Mouse (Mus musculus) CD4-positive, CD25-positive, alpha-beta regulatory T cell, adult 9 weeks (primary cell): Measurements from ENCODE around the gene Mfge8. TPM values are rescaled to one million over a fixed set of nuclear protein-coding genes. Genes with fewer than 3 reads are reported as not detected.

Experiments used
- polyA plus RNA-seq: library from polyadenylated mRNA; unstranded; fragments of 100-300 nt; shearing (Covaris generic); gene quantifications from one replicate; pipeline ENCODE4 v1.2.1, GENCODE M21; 2017

Mfge8 gene
- 25.5 TPM for polyA plus RNA-seq

DNA sequence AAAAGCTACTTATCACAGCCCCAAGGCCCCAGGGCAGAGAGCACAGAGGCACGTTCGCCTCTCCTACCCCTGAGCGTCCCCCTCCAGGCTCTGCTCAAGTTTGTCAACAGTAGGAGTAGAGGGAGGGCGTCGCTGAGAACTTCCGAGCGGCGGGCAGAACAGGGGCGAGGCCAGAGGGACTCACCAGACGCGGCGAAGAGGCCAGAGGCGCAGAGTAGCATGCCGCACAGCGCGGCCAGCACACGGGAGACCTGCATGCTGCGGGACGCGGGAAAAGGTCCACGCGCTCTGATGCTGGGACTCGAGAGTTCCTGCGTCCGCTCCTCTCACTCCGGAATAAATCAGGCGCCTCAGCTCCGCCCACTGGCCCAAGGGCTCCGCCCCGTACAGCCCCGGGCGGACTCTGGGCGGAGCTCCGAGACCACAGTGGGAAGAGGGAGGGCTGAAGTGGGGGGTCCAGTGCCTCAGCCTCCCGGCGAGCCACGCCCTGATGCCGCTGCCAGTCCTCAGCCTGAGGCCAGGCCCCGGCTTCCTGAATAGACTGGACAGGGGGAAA, at the start of gene Mfge8:
TSS of gene Mfge8 (minus strand) at position 350 of the 556 bp plus-strand sequence.

DNA sequence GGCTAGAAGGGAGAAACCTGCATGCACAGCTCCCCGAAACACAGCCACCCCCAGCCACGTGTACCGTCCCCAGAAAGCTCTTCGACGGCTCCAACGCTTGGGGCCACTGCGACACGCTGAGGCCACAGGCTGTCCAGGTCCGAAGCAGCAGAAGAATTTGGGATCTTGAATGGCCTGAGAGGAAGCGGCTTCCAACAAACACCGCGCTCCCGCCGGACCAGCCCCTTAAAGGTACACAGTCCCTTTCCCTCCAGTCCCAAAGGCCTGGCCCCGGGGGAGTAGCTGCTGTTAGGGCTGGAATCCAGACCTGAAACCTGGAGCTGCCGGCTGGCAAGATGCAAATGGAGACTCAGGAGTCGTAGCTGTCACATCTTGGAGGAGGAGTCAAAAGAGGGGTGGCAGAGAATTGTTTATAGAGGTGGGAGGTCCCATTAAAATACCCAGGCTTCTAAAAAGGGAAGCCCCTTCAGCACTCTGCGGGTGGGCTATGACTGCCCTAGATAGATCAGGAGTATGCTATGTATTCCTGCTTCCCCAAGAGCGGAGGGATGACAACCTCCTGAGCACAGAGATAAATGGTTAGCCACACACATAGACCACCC, 17.9 kb downstream of the Mfge8 start, which contains the start of gene Hapln3:
TSS of gene Hapln3 (minus strand) at position 176 of the 602 bp plus-strand sequence.

Other genes starting within 250 kb of the Mfge8 start
- gene Isg20, start 235.6 kb downstream of the Mfge8 start, polyA plus RNA-seq: 117 TPM
- not detected for gene Acan, start 95.6 kb downstream of the Mfge8 start, polyA plus RNA-seq
- not detected for gene Hapln3, start 18.0 kb downstream of the Mfge8 start, polyA plus RNA-seq
- gene Abhd2, start 124.1 kb upstream of the Mfge8 start, polyA plus RNA-seq: 14.7 TPM
- gene Rlbp1, start 238.0 kb upstream of the Mfge8 start, polyA plus RNA-seq: not detected
- 5.5 TPM for gene Fanci, start 242.9 kb upstream of the Mfge8 start, polyA plus RNA-seq